Mouse (Mus musculus) intestine, postnatal 0 days (tissue): ENCODE results near the gene Tnks1bp1. TPM values are rescaled to one million over a fixed set of nuclear protein-coding genes. Genes with fewer than 3 reads are reported as not detected.

Experiments used
- ATAC-seq: fragments of 200-750 bp; cut with Nextera tagmentation; 2 replicates; pipeline ENCODE4 v1.8.0; 2017; ENCODE audit warnings: mild to moderate bottlenecking, moderate TSS enrichment, moderate library complexity
- H3K27ac ChIP-seq: fragments of 300-500 bp; sonication (generic); 2 replicates; pipeline ENCODE4 v1.5.1; 2014; ENCODE audit warnings: mild to moderate bottlenecking, low read depth, low read length, moderate library complexity
- H3K27me3 ChIP-seq: fragments of 300-500 bp; sonication (generic); replicated peaks from 2 replicates; pipeline ENCODE4 v1.6.1; 2014; ENCODE audit warnings: low read length, mixed read lengths; ENCODE audit not compliant: control insufficient read depth, insufficient read depth
- H3K36me3 ChIP-seq: fragments of 300-500 bp; sonication (generic); 2 replicates; pipeline ENCODE4 v1.6.1; 2014; ENCODE audit warnings: mild to moderate bottlenecking, moderate library complexity; ENCODE audit not compliant: control insufficient read depth, insufficient read depth
- H3K4me1 ChIP-seq: fragments of 300-500 bp; sonication (generic); replicated peaks from 2 replicates; pipeline ENCODE4 v1.6.1; 2014; ENCODE audit warnings: antibody characterized with exemption, low read length, mixed read lengths; ENCODE audit not compliant: control insufficient read depth, insufficient read depth
- H3K4me2 ChIP-seq: fragments of 300-500 bp; sonication (generic); replicated peaks from 2 replicates; pipeline ENCODE4 v1.6.1; 2014; ENCODE audit warnings: low read depth, mild to moderate bottlenecking, moderate library complexity
- H3K4me3 ChIP-seq: fragments of 300-500 bp; sonication (generic); 2 replicates; pipeline ENCODE4 v1.5.1; 2014; ENCODE audit warnings: low read depth, low read length
- H3K9ac ChIP-seq: fragments of 300-500 bp; sonication (generic); 2 replicates; pipeline ENCODE4 v1.6.1; 2014; ENCODE audit warnings: mild to moderate bottlenecking, low read depth, low read length
- H3K9me3 ChIP-seq: fragments of 300-500 bp; sonication (generic); 2 replicates; pipeline ENCODE4 v1.6.1; 2016; ENCODE audit warnings: mixed run types; ENCODE audit not compliant: control insufficient read depth
- CTCF ChIP-seq: sonication (generic); IDR thresholded peaks from 2 replicates; pipeline ENCODE4 v1.5.1; 2016; ENCODE audit warnings: low read depth, mild to moderate bottlenecking, control low read depth, antibody characterized with exemption, moderate library complexity
- WGBS: fragments of 180-500 bp; shearing (Covaris S2); extraction: QIAGEN DNeasy Blood & Tissue Kit; methylation state at CpG from one replicate; pipeline ENCODE4 v1.1.7; 2014; 5-methylcytosine and 5-hydroxymethylcytosine counted together
- polyA plus RNA-seq: library from polyadenylated mRNA; unstranded; fragments of >200 nt; fragmentation: Nextera tagmentation; extraction: Ambion mirVana; gene quantifications from 2 replicates; pipeline ENCODE4 v1.2.1, GENCODE M21; 2015

The Tnks1bp1 gene
- polyA plus RNA-seq, 1 experiment from 2014 or later: 18.0 TPM

GRCm38 (mm10) chr2:85036507-85037046 is 11.2 kb upstream of the Tnks1bp1 start:
- TF ChIP-seq CTCF: no peak
- WGBS: 8% methylated on average over 11 of the region's 11 CpGs
- Histone ChIP-seq H3K36me3 (peaks cover 21% of the 10 kb centered on the region), H3K27me3 (no peaks in the 10 kb centered on the region), H3K4me1 (peaks cover 6% of the 10 kb centered on the region; the same call in 1 of the 2 replicates), H3K9me3 (no peaks in the 10 kb centered on the region), H3K9ac (peak overlapping the region; percentile 90), H3K4me2 (peak overlapping the region; percentile 84), H3K27ac (no peak overlapping the region), H3K4me3 (peak overlapping the region; percentile 87)
- ATAC-seq: peak; percentile 6; the same call in 1 of the 2 replicates

- Histone ChIP-seq H3K9me3 (no peaks in the 10 kb centered on the region), H3K4me3 (peak within 1 kb of the TSS; percentile 87), H3K9ac (peak within 1 kb of the TSS; percentile 90), H3K27ac (peak within 1 kb of the TSS; percentile 84), H3K27me3 (no peaks in the 10 kb centered on the region), H3K36me3 (peaks cover 28% of the 10 kb centered on the region), H3K4me2 (peak within 1 kb of the TSS; percentile 84), H3K4me1 (peaks cover 6% of the 10 kb centered on the region; the same call in 1 of the 2 replicates)
- peak; percentile 91 for ATAC-seq
- peak; percentile 37 for TF ChIP-seq CTCF
- 2% methylated on average over 65 of the region's 66 CpGs for WGBS
Observed at GRCm38 (mm10) chr2:85037047-85038026, 10.5 kb upstream of the Tnks1bp1 start, which contains the start of the genes Ssrp1 and P2rx3. Ssrp1 (plus strand) TSS chr2:85037234. P2rx3 (minus strand) TSS chr2:85037462.

- WGBS: 75% methylated on average over 13 of the region's 13 CpGs
- H3K9ac ChIP-seq: no peak overlapping the region; the same call in 1 of the 2 replicates
- peak overlapping the region; percentile 87; the same call in 1 of the 2 replicates for H3K4me3 ChIP-seq
- H3K4me1 ChIP-seq: peaks cover 6% of the 10 kb centered on the region; the same call in 1 of the 2 replicates
- TF ChIP-seq CTCF: no peak
- H3K9me3 ChIP-seq: no peaks in the 10 kb centered on the region
- H3K27ac ChIP-seq: no peak overlapping the region
- no peak for ATAC-seq
- H3K4me2 ChIP-seq: peak overlapping the region; percentile 84
- H3K36me3 ChIP-seq: peaks cover 38% of the 10 kb centered on the region
- H3K27me3 ChIP-seq: no peaks in the 10 kb centered on the region
Observed at GRCm38 (mm10) chr2:85038336-85038735, 9.5 kb upstream of the Tnks1bp1 start.

GRCm38 (mm10) chr2:85043623-85044022 is 4.2 kb upstream of the Tnks1bp1 start:
- Histone ChIP-seq H3K36me3 (peaks cover 72% of the 10 kb centered on the region), H3K9me3 (no peaks in the 10 kb centered on the region), H3K27ac (no peak overlapping the region), H3K27me3 (no peaks in the 10 kb centered on the region), H3K9ac (no peak overlapping the region), H3K4me1 (peaks cover 5% of the 10 kb centered on the region; the same call in 1 of the 2 replicates), H3K4me3 (no peak overlapping the region), H3K4me2 (no peak overlapping the region)
- 89% methylated on average over 7 of the region's 7 CpGs for WGBS
- ATAC-seq: no peak
- peak; percentile 18; the same call in 1 of the 2 replicates for TF ChIP-seq CTCF

- WGBS: 82% methylated on average over 8 of the region's 8 CpGs
- no peak for ATAC-seq
- peaks cover 55% of the 10 kb centered on the region for H3K36me3 ChIP-seq
- no peaks in the 10 kb centered on the region for H3K27me3 ChIP-seq
- no peak overlapping the region for H3K9ac ChIP-seq
- no peaks in the 10 kb centered on the region for H3K9me3 ChIP-seq
- peaks cover 5% of the 10 kb centered on the region for H3K4me1 ChIP-seq
- H3K4me2 ChIP-seq: no peak overlapping the region
- H3K27ac ChIP-seq: no peak overlapping the region; the same call in 1 of the 2 replicates
- TF ChIP-seq CTCF: no peak
- no peak overlapping the region for H3K4me3 ChIP-seq
Observed at GRCm38 (mm10) chr2:85046222-85046621, 1.6 kb upstream of the Tnks1bp1 start.

GRCm38 (mm10) chr2:85047081-85047480 is 741 bp upstream of the Tnks1bp1 start:
- WGBS: 40% methylated on average over 10 of the region's 10 CpGs
- peak overlapping the region; percentile 78 for H3K4me3 ChIP-seq
- H3K27ac ChIP-seq: peak overlapping the region; percentile 93
- peak overlapping the region; percentile 78 for H3K9ac ChIP-seq
- H3K4me1 ChIP-seq: peaks cover 5% of the 10 kb centered on the region
- peak; percentile 6; the same call in 1 of the 2 replicates for TF ChIP-seq CTCF
- no peak for ATAC-seq
- no peaks in the 10 kb centered on the region for H3K27me3 ChIP-seq
- peak overlapping the region; percentile 91 for H3K4me2 ChIP-seq
- peaks cover 50% of the 10 kb centered on the region for H3K36me3 ChIP-seq
- H3K9me3 ChIP-seq: no peaks in the 10 kb centered on the region
